Mouse (Mus musculus): ENCODE results near the gene Arhgap42.

GRCm38 (mm10) chr9:9267606-9268601 lies 29.0 kb upstream of the Arhgap42 start:
- TF ChIP-seq CTCF (IDR thresholded peaks at IDR 0.05; ENCODE audit: extremely low read depth, insufficient read depth, insufficient read length, insufficient replicate concordance) (no peak), POLR2A (IDR thresholded peaks at IDR 0.05; ENCODE audit: low read depth, low read length) (no peak)
